Mouse (Mus musculus) adrenal gland, postnatal 10 days (tissue): ENCODE results near the gene Spata17. TPM values are rescaled to one million over a fixed set of nuclear protein-coding genes. Genes with fewer than 3 reads are reported as not detected.

ENCODE experiments used
- DNase-seq: peaks from one replicate; pipeline ENCODE4 v3.0.0; 2021; ENCODE audit warnings: mixed read lengths
- total RNA-seq, 2 experiments: library from RNA; stranded (reverse); gene quantifications; 2 replicates each; pipeline ENCODE4 v1.2.3; 2021

The Spata17 gene
- total RNA-seq, 2 experiments from 2014 or later: 0.84 to 1.6 TPM

DNA sequence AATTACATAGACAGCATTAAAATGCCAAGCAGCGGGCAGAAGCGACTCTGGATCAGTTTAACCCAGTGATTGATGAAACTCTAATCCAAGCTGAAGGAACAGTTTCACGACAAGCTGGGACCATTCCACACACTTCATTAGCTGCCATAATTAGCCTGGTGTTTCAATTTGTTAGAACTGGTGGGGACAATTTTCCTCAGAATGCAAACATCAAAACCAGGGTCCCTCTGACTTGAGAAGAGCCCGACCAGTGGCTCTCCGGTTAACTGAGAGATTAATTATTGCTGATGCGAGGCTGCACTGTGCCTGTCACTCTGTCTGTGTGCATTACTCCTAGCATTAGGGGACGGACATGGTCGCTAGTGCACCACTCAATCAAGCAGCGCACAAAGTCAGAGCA, 137.9 kb downstream of the Spata17 start:
- DNase-seq: no peak

DNA sequence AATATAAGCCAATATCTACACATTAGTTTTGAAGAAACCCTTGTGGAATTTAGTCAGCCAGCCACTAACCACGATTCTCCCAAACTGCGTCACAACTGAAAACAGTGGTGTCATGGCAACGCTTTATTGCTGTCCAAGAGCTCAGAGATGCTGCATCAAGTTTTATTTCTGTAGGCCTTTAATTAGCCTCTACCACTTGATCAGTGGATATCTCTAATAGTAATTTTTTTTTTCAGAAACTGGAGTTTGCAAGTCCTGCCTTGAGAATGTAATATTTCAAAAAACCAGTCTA, 138.3 kb downstream of the Spata17 start:
- DNase-seq: no peak

GRCm38 (mm10) chr1:187076198-187077042, 138.8 kb downstream of the Spata17 start:
- no peak for DNase-seq

DNA sequence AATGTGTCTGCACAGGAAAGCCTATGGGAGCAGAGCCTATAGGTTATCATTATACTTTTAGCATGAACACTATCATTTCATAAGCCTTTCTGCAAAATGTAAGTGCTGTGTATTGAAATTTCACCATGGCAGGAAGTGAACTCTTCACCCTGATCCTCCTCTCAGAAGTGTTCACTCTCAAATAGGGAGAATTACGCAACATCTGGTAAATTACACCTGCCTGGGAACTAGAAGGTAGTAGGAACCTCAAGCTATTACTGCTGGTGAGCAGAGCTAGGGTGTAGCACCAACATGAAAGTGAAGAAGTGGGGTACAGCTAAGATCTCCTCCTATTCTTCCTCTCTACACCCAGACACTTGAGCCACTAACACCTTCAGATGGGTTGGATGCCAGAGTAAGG, 155.4 kb downstream of the Spata17 start:
- DNase-seq: no peak

GRCm38 (mm10) chr1:187054333-187054732, 160.9 kb downstream of the Spata17 start:
- no peak for DNase-seq

DNA sequence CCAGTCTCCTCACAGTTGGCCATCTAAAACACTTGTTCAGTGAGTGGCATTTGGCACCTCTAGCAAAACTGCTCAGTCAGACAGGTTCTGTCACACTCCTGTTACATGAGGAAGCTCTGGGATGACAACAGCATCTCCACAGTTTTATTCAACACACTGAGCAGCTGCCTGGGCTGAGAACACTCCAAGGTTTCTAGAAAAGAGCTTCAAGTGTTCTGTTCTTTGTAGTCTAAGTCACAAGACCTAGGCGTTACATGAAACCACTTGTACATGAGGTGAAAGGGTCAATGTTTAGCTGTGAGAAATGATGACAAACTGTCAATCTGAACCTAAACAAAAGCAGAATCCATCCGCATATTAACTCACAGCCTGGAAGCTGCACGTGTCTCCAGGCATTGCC, 161.4 kb downstream of the Spata17 start:
- no peak for DNase-seq

DNA sequence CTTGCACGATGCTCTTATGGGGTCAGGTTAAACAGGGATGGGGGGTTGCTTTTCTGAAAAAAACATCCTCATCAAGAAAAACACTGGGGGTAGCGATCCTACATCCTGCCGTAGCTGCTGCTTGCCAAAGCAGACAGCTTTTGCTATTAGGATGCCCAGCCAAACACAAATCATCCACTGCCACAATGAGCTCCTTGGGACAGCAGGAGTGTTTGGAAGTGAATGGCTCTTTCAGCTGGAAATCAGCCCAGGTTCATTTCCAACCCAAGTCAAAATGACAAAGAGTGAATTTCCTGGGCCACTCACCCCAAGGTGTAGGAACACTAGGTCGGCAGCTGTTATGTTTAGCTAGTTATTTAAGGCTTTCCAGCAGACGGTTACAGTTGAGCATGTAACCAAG, 162.7 kb downstream of the Spata17 start:
- DNase-seq: no peak

DNA sequence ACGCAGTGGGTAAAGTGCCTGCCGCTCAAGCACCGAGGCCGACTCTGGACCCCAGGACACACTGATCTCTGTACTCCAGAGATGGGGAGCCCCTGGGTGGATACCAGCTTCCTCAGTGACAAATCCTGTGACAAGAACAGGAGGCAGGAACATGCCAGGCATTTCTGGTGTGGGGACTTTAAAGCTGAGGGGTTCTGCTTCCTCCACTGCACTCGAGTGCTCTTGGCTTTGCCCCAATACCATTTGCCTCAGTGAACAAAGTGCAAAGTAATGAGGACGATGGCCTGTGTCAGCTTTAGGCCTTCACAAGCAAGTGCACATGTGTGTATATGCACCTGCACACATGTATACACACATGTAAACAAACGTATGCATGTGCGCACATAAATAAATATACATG, 164.0 kb downstream of the Spata17 start:
- no peak for DNase-seq

GRCm38 (mm10) chr1:187048681-187049288, 166.5 kb downstream of the Spata17 start:
- no peak for DNase-seq

DNA sequence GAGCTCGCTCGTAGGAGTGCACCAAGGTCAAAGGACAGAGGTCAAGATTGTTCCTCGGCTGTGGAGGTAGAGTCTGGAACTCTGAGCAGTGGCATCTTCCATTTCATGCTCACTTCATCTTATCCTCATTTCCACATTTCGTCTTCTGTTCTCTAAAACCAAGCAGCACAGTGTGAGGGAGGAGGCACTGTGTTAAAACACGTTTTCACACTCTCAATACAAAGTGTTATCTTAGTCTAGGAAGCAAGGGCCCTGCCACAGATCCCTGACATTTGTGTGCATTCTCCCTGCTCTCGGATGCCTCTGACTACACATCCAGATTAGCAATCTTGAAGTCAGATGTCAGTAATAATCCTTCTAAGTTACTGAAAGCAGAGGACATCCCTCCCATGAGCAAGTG, 170.5 kb downstream of the Spata17 start:
- no peak for DNase-seq

- DNase-seq: no peak
Observed at GRCm38 (mm10) chr1:187039801-187040200, 175.5 kb downstream of the Spata17 start.

DNA sequence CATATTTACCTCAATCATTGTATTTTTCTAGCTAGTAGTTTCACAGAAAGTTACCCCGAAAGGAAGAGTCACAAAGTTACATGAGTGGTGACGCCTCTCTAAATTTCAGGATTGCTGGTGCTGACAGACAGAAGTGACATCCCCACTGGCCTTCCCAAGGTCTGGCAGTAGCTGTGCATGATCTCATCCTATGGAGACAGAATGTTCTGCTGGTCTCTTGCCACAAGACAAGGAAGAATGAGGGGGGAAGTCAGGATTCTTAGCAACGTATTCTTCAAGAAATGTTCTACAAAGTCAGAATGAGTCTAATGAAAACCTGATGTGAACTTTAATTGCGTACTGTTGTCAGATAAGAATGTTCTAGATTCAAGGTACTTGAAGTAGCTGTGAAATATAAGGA, 179.5 kb downstream of the Spata17 start:
- DNase-seq: no peak

GRCm38 (mm10) chr1:187031796-187032195, 183.5 kb downstream of the Spata17 start:
- peak; percentile 43 for DNase-seq

GRCm38 (mm10) chr1:187028841-187029240, 186.4 kb downstream of the Spata17 start:
- DNase-seq: no peak

- DNase-seq: peak; percentile 66
Observed at GRCm38 (mm10) chr1:187020011-187020410, 195.3 kb downstream of the Spata17 start.

DNA sequence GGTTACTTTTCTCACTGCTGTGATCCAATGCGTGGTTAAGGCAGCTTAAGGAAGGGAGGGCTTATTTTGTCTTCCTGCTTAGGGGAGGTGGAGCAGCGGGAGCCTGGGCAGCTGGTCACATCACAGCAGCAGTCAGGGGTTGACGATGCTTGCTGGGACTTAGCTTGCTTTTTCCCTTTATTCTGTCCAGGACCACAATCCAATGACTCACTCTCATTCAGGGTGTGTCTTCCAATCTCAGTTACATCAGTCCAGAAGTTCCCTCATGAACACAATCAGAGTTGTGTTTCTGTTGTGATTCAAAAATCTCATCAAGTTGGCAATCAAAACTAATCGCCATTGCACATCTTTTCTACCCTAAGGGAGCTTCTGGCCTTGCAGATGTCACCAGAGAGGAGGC, 199.1 kb downstream of the Spata17 start:
- no peak for DNase-seq

DNA sequence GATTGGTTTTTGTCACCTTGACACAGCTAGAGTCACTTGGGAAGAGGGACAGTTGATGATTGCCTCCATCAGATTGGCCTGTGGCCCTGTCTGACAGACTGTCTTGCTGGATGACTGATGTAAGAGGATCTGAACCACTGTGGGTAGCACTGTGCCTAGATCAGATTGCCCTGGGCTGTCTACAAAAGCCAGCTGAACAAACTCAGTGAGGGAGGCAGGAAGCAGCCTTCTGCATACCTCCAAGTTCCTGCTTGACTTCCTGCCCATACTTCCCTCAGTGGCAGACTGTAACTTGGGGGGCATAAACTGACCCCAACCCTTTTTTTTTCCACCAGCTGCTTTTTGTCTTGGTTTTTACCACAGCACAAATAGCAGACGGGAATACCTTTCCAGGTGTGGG, 199.6 kb downstream of the Spata17 start:
- no peak for DNase-seq

GRCm38 (mm10) chr1:187014141-187014540, 201.1 kb downstream of the Spata17 start:
- DNase-seq: no peak

GRCm38 (mm10) chr1:187011601-187012000, 203.7 kb downstream of the Spata17 start:
- DNase-seq: no peak

DNA sequence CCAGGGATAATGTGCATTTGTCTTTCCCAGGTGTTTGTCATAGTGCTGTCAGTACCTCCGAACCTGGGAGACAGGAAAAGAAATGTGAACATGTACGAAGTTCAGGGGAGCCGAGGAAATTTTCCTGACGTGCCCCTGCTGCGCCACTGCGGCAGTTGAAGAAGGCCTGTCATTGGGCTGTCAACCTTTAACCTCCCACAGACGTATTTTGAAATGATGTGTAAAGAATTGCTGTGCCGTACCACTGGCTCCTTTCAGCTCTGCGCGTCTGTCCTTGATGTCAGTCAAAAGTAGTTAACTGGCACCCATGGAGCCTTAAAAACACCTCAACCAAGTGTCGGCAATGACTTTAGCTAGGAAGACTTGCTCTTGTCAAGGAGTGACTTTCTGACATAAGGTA, 205.2 kb downstream of the Spata17 start:
- DNase-seq: no peak

DNA sequence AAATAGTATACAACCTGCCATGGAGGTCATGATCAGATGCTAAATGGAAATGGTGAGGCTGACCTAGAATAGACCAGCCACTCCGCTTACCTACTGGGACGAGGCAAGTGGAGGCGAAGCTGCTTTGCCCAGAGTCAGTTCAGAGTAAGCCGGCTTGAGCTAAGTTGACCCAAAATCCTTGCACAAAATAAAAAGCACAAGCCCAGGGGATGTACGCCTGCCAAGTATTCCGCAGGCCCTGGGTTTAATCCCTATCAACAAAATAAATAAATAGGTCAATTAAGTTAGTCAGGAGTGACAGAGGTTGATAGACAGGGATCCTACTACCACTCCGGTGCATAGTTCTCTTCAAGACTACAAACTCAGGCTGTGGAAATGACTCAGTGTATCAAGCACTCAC, 207.0 kb downstream of the Spata17 start:
- no peak for DNase-seq

DNA sequence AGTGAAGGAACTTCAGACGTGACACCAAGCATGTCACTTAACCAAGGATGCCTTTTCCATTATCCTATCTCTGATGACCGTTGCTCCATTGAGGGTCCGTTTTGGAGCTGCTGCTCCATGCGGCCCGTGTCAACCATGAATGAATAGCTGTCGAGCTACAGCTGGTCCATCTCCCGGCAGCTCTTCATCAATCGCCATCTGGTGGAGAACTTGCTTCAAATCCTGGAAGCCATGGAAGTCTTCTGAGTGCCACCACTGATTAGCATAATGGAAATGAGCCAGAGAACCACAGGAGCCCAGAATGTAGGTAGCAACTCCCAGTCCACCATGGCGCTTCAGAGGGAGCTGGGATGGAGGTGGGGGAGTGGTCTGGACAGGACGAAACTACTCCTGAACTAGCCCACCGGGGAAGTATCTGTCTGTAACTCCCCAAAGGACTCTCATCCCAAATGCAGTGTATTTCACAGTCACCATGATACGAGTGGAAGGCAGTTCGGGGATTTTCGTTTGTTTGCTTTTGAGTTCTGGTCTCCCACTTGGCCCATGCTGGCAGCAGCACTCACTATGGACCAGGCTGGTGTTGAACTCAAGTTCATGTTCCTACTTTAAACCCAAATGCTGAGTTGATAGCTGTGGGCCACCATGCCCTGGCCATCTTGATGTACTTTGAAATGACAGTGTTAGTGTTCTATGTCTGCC, 208.9 kb downstream of the Spata17 start:
- DNase-seq: no peak

GRCm38 (mm10) chr1:187004306-187004705, 211.0 kb downstream of the Spata17 start:
- no peak for DNase-seq

GRCm38 (mm10) chr1:187003441-187003861, 211.8 kb downstream of the Spata17 start:
- DNase-seq: no peak
